Mouse (Mus musculus): ENCODE measurements around the gene Rc3h2.

GRCm38 (mm10) chr2:37333321-37333720, 89.4 kb downstream of the Rc3h2 start:
- TF ChIP-seq HCFC1 (IDR thresholded peaks at IDR 0.05; ENCODE audit: borderline replicate concordance, insufficient read depth, low read length): no peak
- no peak for TF ChIP-seq CHD2 (IDR thresholded peaks at IDR 0.05; ENCODE audit: low read depth, low read length)
- TF ChIP-seq MAFK (IDR thresholded peaks at IDR 0.05; ENCODE audit: insufficient read depth, low read depth, low read length): peak; percentile 37; the same call in 1 of the 2 replicates

All from ES-E14 (cell line).